Mouse (Mus musculus) right cerebral cortex, postnatal 25 days (tissue): ENCODE measurements at regions not wholly inside any gene's neighbourhood (a gene's known extent, or its start where the extent isn't known, plus 50 kb on each side); places are given as distances from the start of the nearest gene placed in this dataset.

Experiments used
- DNase-seq: peaks from one replicate; pipeline ENCODE4 v3.0.0; 2022

- DNase-seq: no peak
These were observed 911.9 kb downstream of the Speer2 start for GRCm38 (mm10) chr16:68951508-68952236.

GRCm38 (mm10) chr16:68910821-68911220, 952.7 kb downstream of the Speer2 start:
- peak; percentile 16 for DNase-seq

- no peak for DNase-seq
These were observed 965.4 kb downstream of the Speer2 start for GRCm38 (mm10) chr16:68898136-68898535.

GRCm38 (mm10) chr16:68848733-68849132, 1014.8 kb downstream of the Speer2 start:
- no peak for DNase-seq
